15 mouse cellular contexts compared by ENCODE assay signal in genomic region chr16:72720979-72721378, GRCm38 (mm10).
"Had no signal": no experiment of that assay in that cellular context is flagged by ENCODE, and none has a peak within 500 bp of the region (broad histone marks: within the 10 kb centered on the region; RNA-seq: fewer than 3 reads in every experiment).

No protein-coding gene starts in this region.

- H3K27me3 ChIP-seq: limb, embryonic 13.5 days; liver, embryonic 15.5 days; megakaryocyte, embryonic 14.5 days; midbrain, embryonic 13.5 days had no signal

- H3K4me2 ChIP-seq: limb, embryonic 13.5 days; liver, embryonic 15.5 days; midbrain, embryonic 13.5 days had no signal

- H3K9ac ChIP-seq: limb, embryonic 13.5 days; liver, embryonic 15.5 days; midbrain, embryonic 13.5 days had no signal

- H3K4me1 ChIP-seq: liver, embryonic 15.5 days; megakaryocyte, embryonic 14.5 days had no signal

- H3K36me3 ChIP-seq: limb, embryonic 10.5 days; limb, embryonic 13.5 days; liver, embryonic 15.5 days; midbrain, embryonic 13.5 days had no signal

- H3K27ac ChIP-seq: limb, embryonic 10.5 days; limb, embryonic 13.5 days; liver, embryonic 15.5 days; midbrain, embryonic 10.5 days; midbrain, embryonic 13.5 days had no signal

- DNase-seq: kidney, adult 11 months; kidney, postnatal 14 days; kidney, postnatal 4 days; layer of hippocampus, adult 9-11 months; liver; lung, adult 2 months; thymus, adult 18-20 months; thymus, postnatal 36 days had no signal

- H3K9me3 ChIP-seq: limb, embryonic 10.5 days; limb, embryonic 13.5 days; liver, embryonic 15.5 days; midbrain, embryonic 10.5 days; midbrain, embryonic 13.5 days had no signal

- H3K4me3 ChIP-seq: limb, embryonic 10.5 days; limb, embryonic 13.5 days; liver, embryonic 15.5 days; megakaryocyte, embryonic 14.5 days; midbrain, embryonic 10.5 days; midbrain, embryonic 13.5 days had no signal

- ATAC-seq: midbrain, embryonic 13.5 days; midbrain, embryonic 16.5 days had no signal
